Mouse (Mus musculus): ENCODE data around the gene Dennd1c. TPM values are rescaled to one million over a fixed set of nuclear protein-coding genes. Genes with fewer than 3 reads are reported as not detected.

Gene Dennd1c
- total RNA-seq (2021) = under 1 TPM; 0.43 to 0.54 TPM
- long read RNA-seq, experiment 1 = 0 reads
- long read RNA-seq, experiment 2 = 0 reads

DNA sequence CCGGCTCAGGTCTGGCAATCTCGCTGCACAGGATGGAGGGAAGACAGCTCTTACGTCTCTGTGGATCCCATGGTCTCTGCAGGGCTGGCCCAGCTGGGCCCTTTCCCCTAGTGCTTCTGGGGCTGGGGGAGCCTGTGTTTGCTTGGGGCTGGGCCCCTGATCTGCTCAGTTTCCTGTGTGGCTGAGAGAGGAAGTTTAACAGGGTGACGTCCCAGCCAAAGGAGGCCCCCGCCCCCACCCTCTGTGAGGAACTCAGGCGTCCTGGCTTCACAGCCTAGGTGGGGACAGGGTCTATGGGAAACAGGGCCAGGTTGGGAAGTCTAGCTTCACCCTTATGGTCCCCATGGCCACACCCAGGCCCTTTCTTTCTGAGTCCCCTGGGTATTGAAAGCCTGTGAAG lies at the start of gene Dennd1c:
Gene Dennd1c, minus strand, starts transcription at position 179 of the 400 bp plus-strand sequence.
- intact Hi-C loops (cut with DNase I) = no loop called here
- DNase-seq = no peak

DNA sequence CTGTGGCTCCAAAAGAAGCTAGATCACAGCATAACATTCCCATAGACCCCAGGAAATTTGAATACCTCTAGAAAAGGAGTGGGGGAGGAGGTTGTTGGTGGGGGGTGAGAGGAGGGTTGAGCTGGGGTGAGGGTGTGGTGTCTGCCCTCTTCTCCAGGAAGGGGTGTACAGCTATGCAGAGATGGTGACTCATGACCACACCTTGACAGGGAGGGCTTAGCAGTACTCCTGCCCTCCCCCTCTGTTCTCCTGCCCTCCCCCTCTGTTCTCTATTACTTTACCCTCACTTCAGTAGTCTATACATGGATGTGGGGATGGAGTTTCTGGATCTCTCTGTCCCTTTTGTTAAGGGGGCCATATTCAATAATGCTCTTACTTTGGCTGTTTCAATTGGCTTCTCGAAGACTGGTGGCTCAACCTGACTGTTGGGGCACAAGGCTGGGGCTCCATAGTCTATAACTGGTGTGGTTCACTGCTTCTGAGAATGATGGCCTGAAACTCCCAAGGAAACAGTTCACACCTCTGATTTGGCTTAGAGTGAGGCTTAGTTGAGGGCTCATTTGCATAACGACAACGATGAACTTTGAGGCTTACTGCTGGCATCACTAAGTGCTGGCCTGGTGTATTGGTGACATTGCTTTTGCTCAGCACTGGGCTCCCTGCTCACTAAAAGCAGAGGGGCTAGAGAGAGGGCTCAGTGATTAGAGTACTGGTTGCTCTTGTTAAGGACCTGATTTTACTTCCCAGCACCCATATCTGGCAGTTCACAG lies 47.7 kb upstream of the Dennd1c start:
- DNase-seq = no peak
- intact Hi-C loops (cut with DNase I) = no loop called here

DNA sequence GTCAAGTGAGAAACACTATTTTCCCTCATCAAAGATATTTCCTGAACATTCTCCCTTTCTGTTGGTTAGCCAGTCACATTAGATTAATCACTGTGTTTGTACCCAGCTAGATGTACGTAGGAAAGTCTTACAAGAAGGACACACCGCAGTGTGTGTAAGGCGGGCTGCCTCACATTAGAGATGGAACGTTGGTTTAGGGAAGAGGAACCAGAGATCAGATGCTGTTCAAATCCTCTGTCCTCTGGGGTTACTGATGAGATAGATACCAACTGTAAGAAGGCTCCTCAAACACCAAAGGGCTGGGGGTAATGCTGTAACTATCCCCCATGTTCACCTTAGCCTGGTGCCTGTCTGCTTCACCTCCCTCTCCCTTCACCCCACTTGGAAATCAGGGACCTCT lies 46.5 kb upstream of the Dennd1c start:
- intact Hi-C loops (cut with DNase I) = no loop called here
- DNase-seq = no peak

DNA sequence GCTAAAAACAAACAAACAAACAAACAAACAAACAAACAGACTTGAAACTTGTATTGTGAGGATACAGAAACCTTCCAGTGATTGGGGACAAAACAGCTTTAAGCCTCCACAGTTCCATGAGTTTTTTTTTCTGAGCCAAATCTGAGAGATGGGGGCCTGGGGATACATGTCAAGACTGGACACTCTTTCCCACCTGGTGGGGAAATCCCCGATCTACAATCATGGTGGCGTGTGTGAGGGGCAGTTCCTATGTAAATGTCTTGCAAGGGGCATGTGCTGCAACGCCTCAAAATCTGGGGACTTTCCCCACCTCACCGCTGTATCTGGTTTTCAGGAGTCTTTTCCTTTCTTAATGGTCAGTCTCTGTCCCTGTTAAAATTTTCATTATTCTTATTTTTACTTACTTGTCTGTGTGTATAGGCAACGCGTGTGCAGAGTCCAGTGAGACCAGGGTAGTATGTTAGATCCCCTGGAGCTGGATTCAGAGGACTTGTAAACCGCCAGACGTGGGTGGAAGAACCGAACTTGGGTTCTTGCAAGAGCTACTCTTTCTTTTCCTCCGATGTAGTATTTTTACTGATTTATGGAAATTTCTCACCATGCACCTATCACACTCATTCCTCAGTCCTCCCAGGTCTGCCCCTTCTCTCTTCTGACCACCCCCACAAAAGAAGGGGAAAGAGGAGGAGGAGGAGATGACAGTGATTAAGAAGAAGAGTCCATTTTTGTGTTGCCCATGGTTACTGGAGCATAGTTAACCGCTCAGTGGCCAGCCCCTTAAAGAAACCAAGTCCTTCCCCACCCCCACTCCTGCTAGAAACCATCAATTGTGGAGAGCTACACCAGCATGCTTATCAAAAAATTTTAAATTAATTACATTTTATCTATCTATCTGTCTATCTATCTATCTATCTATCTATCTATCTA lies 45.1 kb upstream of the Dennd1c start:
- intact Hi-C loops (cut with DNase I) = no loop called here
- DNase-seq = no peak

DNA sequence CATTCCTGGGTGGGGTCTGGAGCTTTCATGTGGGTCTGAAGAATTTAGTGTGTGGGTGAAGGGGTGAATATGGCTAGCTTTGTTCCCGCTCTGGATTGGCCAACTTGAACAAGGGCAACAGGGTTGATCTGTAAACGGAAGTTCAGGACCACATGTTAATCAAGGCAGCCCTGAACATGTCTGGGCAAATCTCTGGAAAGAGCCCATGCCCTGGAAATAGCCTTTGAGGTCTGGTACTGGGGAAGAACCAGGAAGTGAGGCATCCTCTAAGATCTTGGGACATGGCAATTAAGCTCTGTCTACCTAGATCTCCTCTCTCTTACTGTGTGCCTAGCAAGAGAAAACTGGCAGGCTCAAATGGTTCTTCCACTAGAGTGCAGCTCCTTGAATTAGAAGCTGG lies 43.5 kb upstream of the Dennd1c start:
- DNase-seq = no peak
- intact Hi-C loops (cut with DNase I) = no loop called here

DNA sequence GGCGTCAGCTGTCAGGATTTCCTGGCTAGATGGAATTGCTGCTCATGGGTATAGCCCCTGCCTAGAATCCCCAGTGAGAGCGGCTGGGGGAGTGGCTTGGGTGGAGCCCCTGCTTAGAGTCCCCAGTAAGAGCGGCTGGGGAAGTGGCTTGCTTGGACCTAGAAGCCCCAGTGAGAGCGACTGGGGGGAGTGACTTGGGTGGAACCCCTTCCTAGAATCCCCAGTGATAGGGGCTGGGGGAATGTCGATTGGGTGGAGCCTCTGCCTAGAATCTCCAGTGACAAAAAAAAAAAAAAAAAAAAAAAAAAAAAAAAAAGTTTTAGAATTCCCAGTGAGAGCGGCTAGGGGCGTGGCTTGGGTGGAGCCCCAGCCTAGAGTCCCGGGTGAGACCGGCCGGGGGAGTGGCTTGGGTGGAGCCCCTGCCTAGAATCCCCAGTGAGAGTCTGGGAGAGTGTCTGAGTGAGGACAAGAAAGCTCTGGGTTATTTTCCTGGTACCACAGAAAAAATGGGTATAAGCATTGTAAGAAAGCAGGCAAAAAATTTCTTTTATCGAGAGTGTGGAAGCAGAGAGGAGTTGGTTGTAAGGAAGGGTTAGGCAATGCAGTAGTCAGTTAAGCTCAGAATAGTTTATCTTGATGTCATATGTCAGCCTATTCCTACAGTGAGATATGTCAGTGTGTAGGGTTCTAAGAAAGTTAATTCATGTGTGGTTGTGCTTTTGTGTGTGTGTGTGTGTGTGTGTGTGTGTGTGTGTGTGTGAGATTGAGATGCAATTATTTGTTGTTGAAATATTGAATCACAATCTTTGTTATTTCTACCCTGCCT lies 40.4 kb upstream of the Dennd1c start:
- peak in 1 of 2 experiments; percentile 12 for DNase-seq

DNA sequence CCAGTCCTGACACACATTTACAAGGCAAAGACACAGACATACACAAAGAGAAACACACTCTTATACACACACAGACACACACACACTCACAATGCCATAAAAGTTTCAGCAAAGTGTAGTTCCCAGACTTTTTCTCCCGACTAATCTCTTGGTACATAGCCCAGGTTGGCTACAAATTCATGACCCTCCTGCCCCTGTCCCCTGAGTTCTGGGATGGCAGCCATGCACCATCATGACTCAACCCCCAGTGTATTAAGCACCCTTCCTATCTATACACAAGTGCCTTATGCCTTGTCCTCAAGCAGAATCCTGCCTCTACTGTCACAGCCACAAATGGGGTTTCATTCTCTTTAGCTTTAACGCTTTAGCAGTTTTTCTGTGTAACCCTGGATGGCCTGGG lies 38.5 kb upstream of the Dennd1c start:
- DNase-seq = no peak
- intact Hi-C loops (cut with DNase I) = no loop called here

More for the DNA sequence above, 40.4 kb upstream of the Dennd1c start:
- intact Hi-C loops (cut with DNase I) = no loop called here

DNA sequence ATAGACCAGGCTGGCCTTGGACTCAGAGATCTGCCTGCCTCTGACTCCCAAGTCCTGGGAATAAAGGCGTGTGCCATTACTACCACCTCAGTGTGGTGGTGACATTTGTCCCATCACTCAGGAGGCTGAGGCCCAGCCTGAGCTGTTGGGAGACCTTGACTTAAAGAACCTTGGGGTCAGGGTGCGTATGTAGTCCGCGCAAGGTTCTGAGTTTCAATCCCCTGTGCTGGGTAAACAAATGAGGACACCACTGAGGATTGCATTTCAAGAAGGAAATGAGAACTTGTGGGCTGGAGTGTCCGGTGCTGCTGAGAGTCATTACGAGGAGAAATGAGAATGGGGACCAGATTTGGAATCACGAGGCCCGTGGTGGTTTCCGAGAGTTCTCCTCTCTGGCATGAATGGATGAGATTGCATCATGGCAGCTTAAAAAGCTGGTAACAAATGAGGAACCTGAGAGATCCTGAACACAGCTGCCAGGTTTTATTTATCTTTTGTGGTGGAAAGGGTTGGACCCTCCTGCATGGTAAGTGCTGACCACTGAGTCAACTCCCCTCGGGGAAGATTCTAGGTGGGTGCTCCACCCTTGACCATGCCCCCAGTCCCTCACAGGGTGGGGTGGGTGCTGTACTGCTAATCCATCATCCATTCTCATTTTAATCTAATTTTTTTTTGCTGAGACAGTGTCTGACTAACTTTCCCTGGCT lies 34.6 kb upstream of the Dennd1c start:
- intact Hi-C loops (cut with DNase I) = no loop called here
- DNase-seq = no peak

DNA sequence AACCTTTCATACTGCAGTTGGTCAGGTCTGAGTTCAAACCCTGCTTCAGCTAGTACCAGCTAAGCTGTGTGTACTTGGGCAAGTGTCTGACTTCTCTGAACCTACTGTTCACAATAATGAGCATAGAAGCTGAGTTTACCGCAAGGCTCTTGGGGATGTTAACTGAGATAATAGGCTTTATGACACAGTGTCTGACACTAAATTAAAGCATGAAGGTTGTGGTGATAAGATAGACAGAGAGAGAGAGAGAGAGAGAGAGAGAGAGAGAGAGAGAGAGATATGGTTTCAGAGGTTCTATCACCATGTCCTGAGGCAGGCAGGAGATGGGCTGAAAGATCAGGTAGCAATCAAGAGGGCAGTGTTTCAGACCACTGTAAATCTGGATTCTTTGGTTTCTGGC lies 31.7 kb upstream of the Dennd1c start:
- no peak for DNase-seq
- intact Hi-C loops (cut with DNase I) = no loop called here

DNA sequence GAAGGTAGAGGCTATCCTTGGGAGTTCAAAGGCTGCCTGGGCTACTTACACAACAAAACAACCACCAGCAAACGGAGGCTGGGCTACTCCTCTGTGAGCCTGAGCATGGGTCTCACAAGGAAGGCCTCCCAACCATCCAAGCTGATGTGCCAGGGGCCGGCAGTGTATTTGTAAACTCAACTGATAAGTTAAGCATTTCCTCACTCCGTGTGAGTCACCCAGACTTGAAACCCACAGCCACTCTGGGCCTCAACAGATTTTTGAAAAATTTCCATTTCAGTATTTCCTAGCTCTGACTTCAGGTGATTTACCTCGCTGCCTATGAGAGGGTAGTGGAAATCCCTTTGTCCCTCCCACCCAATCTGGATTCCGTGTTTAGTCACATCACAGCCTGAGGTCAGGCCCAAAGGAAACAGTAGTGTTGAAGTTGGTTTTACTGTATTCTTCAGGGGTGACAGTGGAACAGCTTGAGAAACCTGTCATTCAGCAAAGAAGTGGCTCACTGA lies 30.4 kb upstream of the Dennd1c start:
- DNase-seq = no peak
- intact Hi-C loops (cut with DNase I) = no loop called here

DNA sequence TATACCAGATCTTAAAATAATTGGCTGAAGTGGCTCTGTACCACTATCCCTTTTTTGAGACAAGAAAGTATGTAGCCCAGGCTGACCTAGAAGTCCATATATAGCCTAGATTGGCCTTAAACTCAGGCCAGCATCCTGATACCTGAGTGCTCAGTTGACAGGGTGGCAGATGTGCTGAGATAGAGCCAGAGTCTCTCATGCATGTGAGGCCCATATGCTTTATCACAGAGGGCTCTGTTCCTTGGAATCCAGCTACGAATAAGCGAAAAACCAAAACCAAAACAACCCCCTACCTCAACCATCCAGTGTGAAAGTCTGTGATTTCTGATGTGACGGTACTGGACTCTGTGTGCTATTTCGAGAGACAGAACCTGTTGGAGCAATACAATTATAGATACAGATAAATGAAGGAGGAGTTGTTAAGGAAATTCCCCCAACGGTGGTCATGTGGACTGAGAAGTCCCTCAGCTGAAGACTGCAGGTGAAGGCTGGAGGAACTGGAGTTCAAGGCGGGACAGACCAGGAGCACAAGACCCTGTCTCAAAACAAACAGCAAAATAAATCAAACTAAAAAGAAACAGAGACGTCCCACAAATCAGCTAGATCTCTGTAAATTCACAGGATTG lies 29.8 kb upstream of the Dennd1c start:
- no peak for DNase-seq
- intact Hi-C loops (cut with DNase I) = no loop called here

DNA sequence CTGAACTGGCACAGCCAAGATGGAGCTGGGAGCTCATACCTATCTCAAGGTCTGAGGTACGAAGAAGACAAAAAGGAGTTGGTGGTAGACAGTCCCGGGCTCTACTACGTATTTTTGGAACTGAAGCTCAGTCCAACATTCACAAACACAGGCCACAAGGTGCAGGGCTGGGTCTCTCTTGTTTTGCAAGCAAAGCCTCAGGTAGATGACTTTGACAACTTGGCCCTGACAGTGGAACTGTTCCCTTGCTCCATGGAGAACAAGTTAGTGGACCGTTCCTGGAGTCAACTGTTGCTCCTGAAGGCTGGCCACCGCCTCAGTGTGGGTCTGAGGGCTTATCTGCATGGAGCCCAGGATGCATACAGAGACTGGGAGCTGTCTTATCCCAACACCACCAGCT lies 28.8 kb upstream of the Dennd1c start:
- intact Hi-C loops (cut with DNase I) = no loop called here
- no peak for DNase-seq

DNA sequence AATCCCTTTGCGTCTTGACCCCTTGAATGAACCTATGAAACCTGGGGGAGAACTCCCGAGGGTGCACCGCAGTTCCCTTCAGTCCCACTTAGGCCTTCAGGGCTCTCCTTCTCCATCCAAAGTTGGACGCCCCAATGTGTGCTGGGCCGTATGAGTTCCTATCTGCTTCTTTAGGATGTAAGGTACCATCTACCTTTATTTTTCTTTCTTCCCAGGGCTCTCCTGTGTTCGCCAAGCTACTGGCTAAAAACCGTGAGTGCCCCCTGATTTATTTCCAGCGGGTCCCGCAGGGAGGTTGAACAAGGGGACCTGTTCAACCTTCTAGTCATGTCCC lies 27.7 kb upstream of the Dennd1c start:
- intact Hi-C loops (cut with DNase I) = no loop called here
- DNase-seq = no peak

DNA sequence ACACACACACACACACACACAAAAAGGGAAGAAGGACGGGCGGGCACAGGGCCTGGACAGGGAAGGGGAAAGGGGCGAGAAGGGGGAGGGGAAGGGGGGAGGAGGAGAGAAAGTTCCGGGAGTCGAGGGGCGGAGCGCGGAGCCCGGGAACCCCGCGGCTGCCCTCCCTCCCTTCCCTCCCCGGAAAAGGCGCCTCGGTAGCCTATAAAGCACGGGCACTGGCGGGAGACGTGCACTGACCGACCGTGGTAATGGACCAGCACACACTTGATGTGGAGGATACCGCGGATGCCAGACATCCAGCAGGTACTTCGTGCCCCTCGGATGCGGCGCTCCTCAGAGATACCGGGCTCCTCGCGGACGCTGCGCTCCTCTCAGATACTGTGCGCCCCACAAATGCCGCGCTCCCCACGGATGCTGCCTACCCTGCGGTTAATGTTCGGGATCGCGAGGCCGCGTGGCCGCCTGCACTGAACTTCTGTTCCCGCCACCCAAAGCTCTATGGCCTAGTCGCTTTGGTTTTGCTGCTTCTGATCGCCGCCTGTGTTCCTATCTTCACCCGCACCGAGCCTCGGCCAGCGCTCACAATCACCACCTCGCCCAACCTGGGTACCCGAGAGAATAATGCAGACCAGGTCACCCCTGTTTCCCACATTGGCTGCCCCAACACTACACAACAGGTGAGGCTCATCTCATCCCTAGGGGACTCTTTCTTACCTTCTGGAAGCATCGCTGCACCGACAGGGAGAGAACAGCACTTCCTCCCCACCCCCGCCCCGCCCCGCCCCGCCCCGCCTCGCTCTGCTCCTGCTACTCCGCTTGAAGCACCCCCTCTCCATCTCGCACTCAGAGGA lies 27.1 kb upstream of the Dennd1c start, which contains the start of gene Tnfsf9:
Gene Tnfsf9, plus strand, starts transcription at position 145 of the 854 bp plus-strand sequence.
- intact Hi-C loops (cut with DNase I) = no loop called here
- peak in 1 of 2 experiments; percentile 33 for DNase-seq

DNA sequence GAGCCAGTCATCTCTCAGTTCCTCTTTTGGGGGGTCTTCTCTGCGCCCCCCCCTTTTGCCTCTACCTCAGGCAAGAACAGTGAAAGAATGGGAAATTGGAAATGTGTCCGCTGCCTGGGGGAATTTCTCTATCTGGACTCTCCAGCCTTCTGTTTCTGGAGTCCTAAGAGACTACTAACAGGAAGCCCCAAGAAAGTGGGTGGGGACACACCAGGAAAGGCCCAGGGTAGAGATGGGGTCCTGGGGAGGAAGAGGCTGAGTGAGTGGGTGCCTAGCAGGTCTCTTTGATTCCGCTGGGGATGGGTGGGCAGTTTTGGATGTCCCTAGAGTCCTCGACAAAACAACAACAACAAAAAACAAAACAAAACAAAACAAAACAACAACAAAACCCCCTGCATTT lies 26.2 kb upstream of the Dennd1c start:
- intact Hi-C loops (cut with DNase I) = no loop called here
- no peak for DNase-seq

DNA sequence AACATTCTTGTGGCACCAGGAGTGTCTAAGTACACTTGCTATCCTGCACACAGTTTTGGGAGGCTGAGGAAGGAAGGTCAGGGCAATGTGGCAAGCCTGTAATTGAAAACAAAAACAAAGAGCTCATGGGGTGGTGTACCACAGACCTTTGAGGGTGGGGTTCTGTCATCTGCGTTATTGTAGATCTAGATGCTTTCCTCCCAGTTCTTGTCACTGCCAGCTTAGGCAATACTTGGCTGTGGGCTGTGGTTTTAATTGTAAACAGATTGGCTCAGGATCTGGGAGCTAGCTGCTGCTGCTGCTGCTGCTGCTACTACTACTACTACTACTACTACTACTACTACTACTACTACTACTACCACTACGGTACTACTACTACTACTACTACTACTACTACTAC lies 24.0 kb upstream of the Dennd1c start:
- intact Hi-C loops (cut with DNase I) = no loop called here
- DNase-seq = no peak

DNA sequence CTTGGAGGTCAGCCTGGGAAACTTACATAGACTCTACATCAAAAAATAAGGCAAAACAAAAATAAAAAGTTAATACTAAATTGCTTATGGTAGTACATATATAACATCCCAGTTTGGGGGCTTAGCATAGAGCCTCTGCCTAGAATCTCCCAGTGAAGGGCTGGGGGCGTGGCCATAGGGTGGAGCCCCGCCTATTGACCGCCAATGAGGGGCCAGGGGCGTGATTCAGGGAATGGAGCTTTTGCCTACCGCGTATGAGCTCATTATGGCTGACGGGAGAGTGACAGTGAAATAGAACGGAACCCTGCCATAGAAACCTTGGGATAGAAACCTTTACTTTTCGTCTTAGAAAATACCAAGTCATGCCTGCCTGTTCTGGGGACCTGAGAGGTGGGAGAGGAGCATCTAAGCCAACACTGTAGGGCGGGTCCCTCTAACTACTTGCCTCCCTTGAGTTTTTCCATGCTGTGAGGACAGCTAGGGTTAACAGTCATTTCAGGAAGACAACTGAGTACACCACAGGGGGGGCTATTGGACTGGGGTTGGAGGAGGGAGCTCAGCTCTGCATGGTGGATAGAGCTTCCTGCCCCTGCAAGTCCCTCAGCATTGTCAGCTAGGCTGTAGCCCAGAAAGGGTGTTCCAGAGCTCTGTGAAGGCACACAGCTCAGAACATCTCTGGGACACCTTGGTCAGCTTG lies 21.5 kb upstream of the Dennd1c start:
- intact Hi-C loops (cut with DNase I) = loop anchor here (5.0 kb wide), 2 partner anchors 68 to 238 kb away; no protein-coding TSS in a partner anchor
- DNase-seq = no peak

DNA sequence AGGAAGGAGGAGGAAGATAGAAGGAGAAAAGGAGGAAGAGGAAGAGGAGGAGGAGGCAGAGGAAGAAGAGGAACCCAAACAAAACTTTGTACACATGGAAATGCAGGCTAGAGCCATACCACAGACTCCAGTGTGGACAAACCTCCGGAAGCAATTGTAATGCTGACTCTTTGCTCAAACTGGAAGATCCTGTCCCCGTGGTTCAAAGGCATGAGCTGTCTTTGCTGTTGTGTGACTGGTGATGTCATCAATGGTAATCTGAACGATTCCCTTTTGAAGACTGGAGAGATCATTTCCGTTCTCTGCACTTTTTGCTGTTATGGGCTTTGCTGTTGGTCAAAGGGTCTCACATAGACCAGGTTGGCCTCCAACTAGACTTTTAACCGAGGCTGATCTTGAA lies 20.0 kb upstream of the Dennd1c start:
- intact Hi-C loops (cut with DNase I) = loop anchor here (5.0 kb wide), 2 partner anchors 69 to 239 kb away; no protein-coding TSS in a partner anchor

More for the DNA sequence above, 20.0 kb upstream of the Dennd1c start:
- DNase-seq = no peak
